Mouse (Mus musculus) midbrain, embryonic 16.5 days (tissue): Measurements from ENCODE around the gene Zmat5. TPM values are rescaled to one million over a fixed set of nuclear protein-coding genes. Genes with fewer than 3 reads are reported as not detected.
"Not testable (repeated sequence)": the region's sequence is repeated elsewhere in the genome, so short reads cannot be mapped to it uniquely, and the experiment has no call there.

Experiments
- ATAC-seq: fragments of 200-750 bp; cut with Nextera tagmentation; 2 replicates; pipeline ENCODE4 v1.8.0; 2017; ENCODE audit warnings: moderate TSS enrichment
- H3K27ac ChIP-seq: fragments of 300-500 bp; sonication (generic); 2 replicates; pipeline ENCODE4 v1.5.1; 2014; ENCODE audit warnings: mild to moderate bottlenecking, low read length, mixed read lengths
- H3K27me3 ChIP-seq: fragments of 300-500 bp; sonication (generic); 2 replicates; pipeline ENCODE4 v1.6.1; 2014; ENCODE audit warnings: low read depth, low read length, mixed read lengths; ENCODE audit not compliant: control insufficient read depth, insufficient read depth
- H3K36me3 ChIP-seq: fragments of 300-500 bp; sonication (generic); 2 replicates; pipeline ENCODE4 v1.6.1; 2014; ENCODE audit warnings: mild to moderate bottlenecking, low read length, moderate library complexity, mixed read lengths; ENCODE audit not compliant: control insufficient read depth, insufficient read depth
- H3K4me1 ChIP-seq: fragments of 300-500 bp; sonication (generic); 2 replicates; pipeline ENCODE4 v1.6.1; 2014; ENCODE audit warnings: mild to moderate bottlenecking, low read length, mixed read lengths; ENCODE audit not compliant: control insufficient read depth, insufficient read depth
- H3K4me2 ChIP-seq: fragments of 300-500 bp; sonication (generic); 2 replicates; pipeline ENCODE4 v1.6.1; 2014; ENCODE audit warnings: mild to moderate bottlenecking, low read length, mixed read lengths
- H3K4me3 ChIP-seq: fragments of 300-500 bp; sonication (generic); 2 replicates; pipeline ENCODE4 v1.5.1; 2014; ENCODE audit warnings: low read depth, mild to moderate bottlenecking, low read length, moderate library complexity, mixed read lengths
- H3K9ac ChIP-seq: fragments of 300-500 bp; sonication (generic); 2 replicates; pipeline ENCODE4 v1.6.1; 2014; ENCODE audit warnings: low read depth, low read length, mixed read lengths
- H3K9me3 ChIP-seq: fragments of 300-500 bp; sonication (generic); replicated peaks from 2 replicates; pipeline ENCODE4 v1.6.1; 2014; ENCODE audit warnings: mild to moderate bottlenecking, low read length, mixed read lengths; ENCODE audit not compliant: control insufficient read depth, poor library complexity, severe bottlenecking
- WGBS: fragments of 180-500 bp; shearing (Covaris S2); extraction: QIAGEN DNeasy Blood & Tissue Kit; methylation state at CpG from one replicate; pipeline ENCODE4 v1.1.7; 2014; 5-methylcytosine and 5-hydroxymethylcytosine counted together
- polyA plus RNA-seq: library from polyadenylated mRNA; unstranded; fragments of >200 nt; fragmentation: Nextera tagmentation; extraction: Ambion mirVana; gene quantifications from 2 replicates; pipeline ENCODE4 v1.2.1, GENCODE M21; 2015

The Zmat5 gene
- polyA plus RNA-seq, 1 experiment from 2014 or later: 49.4 TPM

- Histone ChIP-seq H3K27ac (peak overlapping the region; percentile 83), H3K36me3 (peaks cover 4% of the 10 kb centered on the region), H3K27me3 (no peaks in the 10 kb centered on the region), H3K4me3 (peak overlapping the region; percentile 91), H3K9me3 (no peaks in the 10 kb centered on the region), H3K4me2 (peak overlapping the region; percentile 90), H3K9ac (peak overlapping the region; percentile 70), H3K4me1 (peaks cover 15% of the 10 kb centered on the region)
- WGBS: 7% methylated on average over 12 of the region's 12 CpGs
- ATAC-seq: no peak; the same call in 1 of the 2 replicates
Measured at GRCm38 (mm10) chr11:4703688-4704071, 798 bp upstream of the Zmat5 start.

GRCm38 (mm10) chr11:4705178-4705577 is 700 bp downstream of the Zmat5 start:
- no peak overlapping the region for H3K27ac ChIP-seq
- H3K27me3 ChIP-seq: no peaks in the 10 kb centered on the region

GRCm38 (mm10) chr11:4710188-4710587 is 5.7 kb downstream of the Zmat5 start:
- not testable (repeated sequence) for H3K36me3 ChIP-seq, H3K4me1 ChIP-seq, H3K9ac ChIP-seq, H3K4me2 ChIP-seq, ATAC-seq, H3K4me3 ChIP-seq, H3K9me3 ChIP-seq, H3K27ac ChIP-seq, H3K27me3 ChIP-seq
- 92% methylated on average over 4 of the region's 4 CpGs for WGBS

More at GRCm38 (mm10) chr11:4705178-4705577, 700 bp downstream of the Zmat5 start:
- H3K9me3 ChIP-seq: no peaks in the 10 kb centered on the region
- peaks cover 15% of the 10 kb centered on the region for H3K4me1 ChIP-seq
- peak overlapping the region; percentile 91 for H3K4me3 ChIP-seq
- peak overlapping the region; percentile 90 for H3K4me2 ChIP-seq
- no peak for ATAC-seq
- 10% methylated on average over 4 of the region's 4 CpGs for WGBS
- peak overlapping the region; percentile 70 for H3K9ac ChIP-seq
- H3K36me3 ChIP-seq: peaks cover 4% of the 10 kb centered on the region

GRCm38 (mm10) chr11:4712822-4713221 is 8.3 kb downstream of the Zmat5 start:
- no peak for ATAC-seq
- no peaks in the 10 kb centered on the region for H3K27me3 ChIP-seq
- no peak overlapping the region for H3K4me3 ChIP-seq
- H3K9ac ChIP-seq: no peak overlapping the region
- H3K4me1 ChIP-seq: no peaks in the 10 kb centered on the region
- no peaks in the 10 kb centered on the region for H3K36me3 ChIP-seq
- H3K9me3 ChIP-seq: no peaks in the 10 kb centered on the region
- H3K27ac ChIP-seq: no peak overlapping the region
- no peak overlapping the region for H3K4me2 ChIP-seq

- no peaks in the 10 kb centered on the region for H3K36me3 ChIP-seq
- no peak overlapping the region for H3K4me3 ChIP-seq
- H3K27me3 ChIP-seq: no peaks in the 10 kb centered on the region
- no peak overlapping the region for H3K9ac ChIP-seq
- H3K4me2 ChIP-seq: no peak overlapping the region
- H3K4me1 ChIP-seq: no peaks in the 10 kb centered on the region
- no peaks in the 10 kb centered on the region for H3K9me3 ChIP-seq
- H3K27ac ChIP-seq: no peak overlapping the region
- WGBS: 91% methylated on average over 4 of the region's 4 CpGs
- ATAC-seq: no peak
Measured at GRCm38 (mm10) chr11:4714727-4715126, 10.2 kb downstream of the Zmat5 start.

- H3K9me3 ChIP-seq: no peaks in the 10 kb centered on the region
- H3K27ac ChIP-seq: no peak overlapping the region
- 90% methylated on average over 4 of the region's 4 CpGs for WGBS
- no peak overlapping the region for H3K4me2 ChIP-seq
- no peak overlapping the region for H3K4me3 ChIP-seq
- no peak for ATAC-seq
- no peaks in the 10 kb centered on the region for H3K27me3 ChIP-seq
- H3K9ac ChIP-seq: no peak overlapping the region
- H3K36me3 ChIP-seq: no peaks in the 10 kb centered on the region
- H3K4me1 ChIP-seq: no peaks in the 10 kb centered on the region; the same call in 1 of the 2 replicates
Measured at GRCm38 (mm10) chr11:4715596-4715995, 11.1 kb downstream of the Zmat5 start.

- 88% methylated on average over 5 of the region's 5 CpGs for WGBS
- Histone ChIP-seq H3K27ac (no peak overlapping the region), H3K36me3 (no peaks in the 10 kb centered on the region), H3K4me2 (no peak overlapping the region), H3K4me1 (no peaks in the 10 kb centered on the region; the same call in 1 of the 2 replicates), H3K9ac (no peak overlapping the region), H3K9me3 (no peaks in the 10 kb centered on the region), H3K27me3 (no peaks in the 10 kb centered on the region), H3K4me3 (no peak overlapping the region)
- ATAC-seq: no peak
Measured at GRCm38 (mm10) chr11:4716530-4717236, 12.2 kb downstream of the Zmat5 start.

GRCm38 (mm10) chr11:4718548-4718947 is 14.1 kb downstream of the Zmat5 start:
- no peaks in the 10 kb centered on the region; the same call in 1 of the 2 replicates for H3K4me1 ChIP-seq
- H3K4me3 ChIP-seq: no peak overlapping the region
- WGBS: 88% methylated on average over 5 of the region's 5 CpGs
- H3K4me2 ChIP-seq: no peak overlapping the region
- no peaks in the 10 kb centered on the region for H3K36me3 ChIP-seq
- H3K27ac ChIP-seq: no peak overlapping the region
- no peaks in the 10 kb centered on the region for H3K9me3 ChIP-seq
- H3K27me3 ChIP-seq: no peaks in the 10 kb centered on the region
- no peak overlapping the region for H3K9ac ChIP-seq
- ATAC-seq: no peak

GRCm38 (mm10) chr11:4719961-4720360 is 15.5 kb downstream of the Zmat5 start:
- Histone ChIP-seq H3K4me2 (no peak overlapping the region), H3K4me1 (no peaks in the 10 kb centered on the region; the same call in 1 of the 2 replicates), H3K9ac (no peak overlapping the region), H3K4me3 (no peak overlapping the region), H3K27ac (no peak overlapping the region), H3K36me3 (no peaks in the 10 kb centered on the region), H3K9me3 (no peaks in the 10 kb centered on the region), H3K27me3 (no peaks in the 10 kb centered on the region)
- WGBS: 90% methylated on average over 9 of the region's 9 CpGs
- ATAC-seq: no peak
